Mouse (Mus musculus): ENCODE results near the gene Ndst4. TPM values are rescaled to one million over a fixed set of nuclear protein-coding genes. Genes with fewer than 3 reads are reported as not detected.
A peak's percentile ranks its signal among the peaks of the same experiment; 100 is the strongest.

The Ndst4 gene
- polyA plus RNA-seq, 1 experiment from 2014 or later: not detected

GRCm38 (mm10) chr3:125744468-125745141, 340.7 kb downstream of the Ndst4 start:
- Histone ChIP-seq H3K36me3 (no peaks in the 10 kb centered on the region), H3K4me3 (replicated peaks) (no peak overlapping the region), H3K4me1 (replicated peaks) (no peaks in the 10 kb centered on the region), H3K9me3 (replicated peaks) (no peaks in the 10 kb centered on the region), H3K4me2 (no peak overlapping the region), H3K9ac (no peak overlapping the region), H3K27me3 (no peaks in the 10 kb centered on the region), H3K27ac (no peak overlapping the region)
- ATAC-seq (ENCODE audit: low read depth) (no peak), DNase-seq (no peak)
- WGBS (ENCODE audit: insufficient replicate concordance): 44% methylated on average over 3 of the region's 3 CpGs

GRCm38 (mm10) chr3:125745142-125745496, 341.2 kb downstream of the Ndst4 start:
- Histone ChIP-seq H3K4me2 (no peak overlapping the region), H3K9me3 (replicated peaks) (no peaks in the 10 kb centered on the region), H3K4me1 (replicated peaks) (no peaks in the 10 kb centered on the region), H3K4me3 (replicated peaks) (no peak overlapping the region), H3K27ac (no peak overlapping the region), H3K27me3 (no peaks in the 10 kb centered on the region), H3K9ac (no peak overlapping the region), H3K36me3 (no peaks in the 10 kb centered on the region)
- 40% methylated on average over 3 of the region's 3 CpGs for WGBS (ENCODE audit: insufficient replicate concordance)
- ATAC-seq (ENCODE audit: low read depth) (no peak), DNase-seq (no peak)

GRCm38 (mm10) chr3:125746367-125746766, 342.5 kb downstream of the Ndst4 start:
- ATAC-seq (ENCODE audit: low read depth) (no peak), DNase-seq (no peak)
- H3K9me3 ChIP-seq (replicated peaks): no peaks in the 10 kb centered on the region
- H3K4me1 ChIP-seq (replicated peaks): no peaks in the 10 kb centered on the region
- H3K9ac ChIP-seq: no peak overlapping the region
- 57% methylated on average over 3 of the region's 3 CpGs for WGBS (ENCODE audit: insufficient replicate concordance)
- no peaks in the 10 kb centered on the region for H3K27me3 ChIP-seq
- no peaks in the 10 kb centered on the region for H3K36me3 ChIP-seq
- H3K4me3 ChIP-seq (replicated peaks): no peak overlapping the region
- H3K4me2 ChIP-seq: no peak overlapping the region
- no peak overlapping the region for H3K27ac ChIP-seq

- Histone ChIP-seq H3K9me3 (replicated peaks) (no peaks in the 10 kb centered on the region), H3K36me3 (no peaks in the 10 kb centered on the region), H3K9ac (no peak overlapping the region), H3K27ac (no peak overlapping the region), H3K4me3 (replicated peaks) (no peak overlapping the region), H3K27me3 (no peaks in the 10 kb centered on the region), H3K4me1 (replicated peaks) (no peaks in the 10 kb centered on the region), H3K4me2 (no peak overlapping the region)
- peak; percentile 2 for DNase-seq
- no peak for ATAC-seq (ENCODE audit: low read depth)
- 39% methylated on average over 1 of the region's 1 CpGs for WGBS (ENCODE audit: insufficient replicate concordance)
These were observed 353.0 kb downstream of the Ndst4 start for GRCm38 (mm10) chr3:125756911-125757310.

GRCm38 (mm10) chr3:125760711-125761110, 356.8 kb downstream of the Ndst4 start:
- ATAC-seq (ENCODE audit: low read depth): no peak
- no peaks in the 10 kb centered on the region for H3K27me3 ChIP-seq
- H3K4me2 ChIP-seq: no peak overlapping the region
- H3K9me3 ChIP-seq (replicated peaks): no peaks in the 10 kb centered on the region
- no peak overlapping the region for H3K27ac ChIP-seq
- no peak overlapping the region for H3K4me3 ChIP-seq (replicated peaks)
- no peak overlapping the region for H3K9ac ChIP-seq
- DNase-seq: no peak
- H3K36me3 ChIP-seq: no peaks in the 10 kb centered on the region
- no peaks in the 10 kb centered on the region for H3K4me1 ChIP-seq (replicated peaks)
